Mouse (Mus musculus): ENCODE results near the gene Ankrd27. TPM values are rescaled to one million over a fixed set of nuclear protein-coding genes. Genes with fewer than 3 reads are reported as not detected.

The Ankrd27 gene
- polyA plus RNA-seq, 1 experiment from 2014 or later: 32.4 TPM

DNA sequence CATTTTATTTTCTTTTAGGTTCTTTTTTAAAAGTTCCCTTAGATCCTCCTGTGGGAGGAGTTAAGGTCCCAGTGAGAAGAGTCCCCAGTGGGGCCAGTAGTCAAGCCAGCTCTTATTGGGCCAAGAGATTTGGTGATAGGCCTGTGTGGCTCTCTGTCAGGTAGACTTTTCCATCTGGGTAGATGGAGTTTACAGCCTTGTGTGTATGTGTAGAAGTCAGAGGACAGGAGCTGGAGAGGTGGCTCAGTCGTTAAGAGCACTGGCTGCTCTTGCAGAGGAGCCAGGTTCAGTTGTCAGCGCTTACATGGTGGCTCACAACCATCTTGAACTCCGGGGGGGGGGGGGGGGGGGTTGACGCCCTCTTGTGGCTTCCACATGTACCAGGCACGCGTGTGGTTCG, 3.4 kb downstream of the Ankrd27 start:
- H3K4me3 ChIP-seq (ENCODE audit: low read length): no peak overlapping the region
- no peak overlapping the region for H3K9ac ChIP-seq (ENCODE audit: low read depth, low read length)
- ATAC-seq: no peak
- no peaks in the 10 kb centered on the region for H3K9me3 ChIP-seq (ENCODE audit: control insufficient read depth, low read length)
- peaks cover 15% of the 10 kb centered on the region for H3K4me1 ChIP-seq (ENCODE audit: control insufficient read depth, insufficient read depth, low read length)
- 68% methylated on average over 7 of the region's 7 CpGs for WGBS
- no peak overlapping the region for H3K4me2 ChIP-seq (ENCODE audit: low read depth, low read length)
- peaks cover 4% of the 10 kb centered on the region for H3K27me3 ChIP-seq (replicated peaks; ENCODE audit: control insufficient read depth, insufficient read depth, low read length)
- H3K27ac ChIP-seq (ENCODE audit: low read length): no peak overlapping the region
- peaks cover 18% of the 10 kb centered on the region for H3K36me3 ChIP-seq (ENCODE audit: control insufficient read depth, insufficient read depth, low read length)

DNA sequence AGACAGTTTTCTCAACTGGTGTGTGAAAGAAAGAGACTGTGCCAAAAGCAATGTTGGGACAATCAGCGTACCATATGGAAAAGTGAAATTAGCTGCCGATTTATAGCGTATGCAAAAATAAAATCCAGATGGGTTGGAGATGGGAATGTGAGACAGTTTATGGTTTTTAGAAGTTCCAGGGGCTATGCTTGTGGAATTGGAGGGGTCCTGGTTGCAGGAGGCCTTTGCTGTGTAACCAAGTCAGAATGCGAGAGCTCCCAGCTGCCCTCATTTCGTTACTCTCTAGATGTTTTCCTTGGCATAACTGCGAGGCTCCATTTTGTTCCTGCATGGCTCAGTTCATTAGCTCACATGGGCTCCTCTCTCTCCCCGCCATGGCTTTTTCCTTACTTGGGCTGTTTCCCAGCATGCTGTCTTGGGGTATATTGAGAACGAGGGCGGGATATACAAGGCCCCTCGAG, 4.7 kb downstream of the Ankrd27 start:
- Histone ChIP-seq H3K4me3 (ENCODE audit: low read length) (no peak overlapping the region), H3K27ac (ENCODE audit: low read length) (no peak overlapping the region), H3K9ac (ENCODE audit: low read depth, low read length) (no peak overlapping the region), H3K9me3 (ENCODE audit: control insufficient read depth, low read length) (no peaks in the 10 kb centered on the region), H3K36me3 (ENCODE audit: control insufficient read depth, insufficient read depth, low read length) (peaks cover 23% of the 10 kb centered on the region), H3K4me2 (ENCODE audit: low read depth, low read length) (no peak overlapping the region), H3K4me1 (ENCODE audit: control insufficient read depth, insufficient read depth, low read length) (peaks cover 15% of the 10 kb centered on the region), H3K27me3 (replicated peaks; ENCODE audit: control insufficient read depth, insufficient read depth, low read length) (no peaks in the 10 kb centered on the region)
- ATAC-seq: no peak
- 92% methylated on average over 10 of the region's 10 CpGs for WGBS

DNA sequence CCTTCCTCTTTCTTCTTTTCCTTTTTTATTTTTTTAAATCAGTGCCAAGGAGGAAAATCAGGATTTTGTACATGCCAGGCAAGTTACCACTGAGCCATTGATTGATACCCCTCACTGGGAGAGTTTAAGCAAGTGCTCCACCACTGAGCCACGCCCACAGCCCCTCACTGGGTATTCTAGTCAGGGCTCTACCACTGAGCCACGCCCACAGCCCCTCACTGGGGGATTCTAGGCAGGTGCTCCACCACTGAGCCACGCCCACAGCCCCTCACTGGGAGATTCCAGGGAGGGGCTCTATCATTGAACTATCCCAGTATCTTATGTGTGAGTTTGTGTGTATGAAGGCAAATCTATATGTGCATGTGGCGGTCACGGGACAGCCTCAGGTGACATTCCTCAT, 8.3 kb downstream of the Ankrd27 start:
- no peak overlapping the region for H3K27ac ChIP-seq (ENCODE audit: low read length)
- no peaks in the 10 kb centered on the region for H3K4me1 ChIP-seq (ENCODE audit: control insufficient read depth, insufficient read depth, low read length)
- H3K4me3 ChIP-seq (ENCODE audit: low read length): no peak overlapping the region
- ATAC-seq: no peak
- H3K9me3 ChIP-seq (ENCODE audit: control insufficient read depth, low read length): no peaks in the 10 kb centered on the region
- 87% methylated on average over 5 of the region's 5 CpGs for WGBS
- peaks cover 25% of the 10 kb centered on the region for H3K36me3 ChIP-seq (ENCODE audit: control insufficient read depth, insufficient read depth, low read length)
- H3K4me2 ChIP-seq (ENCODE audit: low read depth, low read length): no peak overlapping the region
- H3K27me3 ChIP-seq (replicated peaks; ENCODE audit: control insufficient read depth, insufficient read depth, low read length): no peaks in the 10 kb centered on the region
- H3K9ac ChIP-seq (ENCODE audit: low read depth, low read length): no peak overlapping the region

DNA sequence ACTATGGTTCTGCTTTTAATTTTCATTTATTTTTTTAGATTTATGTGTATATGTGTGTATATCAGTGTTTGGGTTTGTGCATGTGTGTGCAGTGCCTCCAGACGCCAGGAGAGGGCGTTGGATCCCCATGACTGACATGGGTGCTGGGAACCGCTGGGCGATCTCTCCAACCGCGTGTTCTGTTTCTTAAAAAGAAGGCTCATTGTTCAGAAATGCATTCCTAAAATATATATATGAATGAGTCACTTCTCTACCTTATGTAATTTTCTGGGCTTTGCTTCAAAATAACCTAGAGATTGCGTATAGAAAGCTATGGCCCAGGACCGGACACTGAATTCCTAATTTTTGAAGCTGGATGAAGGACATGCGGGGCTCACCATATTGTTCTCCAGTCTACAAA, 13.4 kb downstream of the Ankrd27 start:
- no peaks in the 10 kb centered on the region for H3K9me3 ChIP-seq (ENCODE audit: control insufficient read depth, low read length)
- no peak overlapping the region for H3K27ac ChIP-seq (ENCODE audit: low read length)
- no peak for ATAC-seq
- H3K4me1 ChIP-seq (ENCODE audit: control insufficient read depth, insufficient read depth, low read length): no peaks in the 10 kb centered on the region
- H3K9ac ChIP-seq (ENCODE audit: low read depth, low read length): no peak overlapping the region
- WGBS: 93% methylated on average over 9 of the region's 9 CpGs
- H3K4me2 ChIP-seq (ENCODE audit: low read depth, low read length): no peak overlapping the region
- no peaks in the 10 kb centered on the region for H3K27me3 ChIP-seq (replicated peaks; ENCODE audit: control insufficient read depth, insufficient read depth, low read length)
- no peak overlapping the region for H3K4me3 ChIP-seq (ENCODE audit: low read length)
- peaks cover 12% of the 10 kb centered on the region; the same call in 1 of the 2 replicates for H3K36me3 ChIP-seq (ENCODE audit: control insufficient read depth, insufficient read depth, low read length)

DNA sequence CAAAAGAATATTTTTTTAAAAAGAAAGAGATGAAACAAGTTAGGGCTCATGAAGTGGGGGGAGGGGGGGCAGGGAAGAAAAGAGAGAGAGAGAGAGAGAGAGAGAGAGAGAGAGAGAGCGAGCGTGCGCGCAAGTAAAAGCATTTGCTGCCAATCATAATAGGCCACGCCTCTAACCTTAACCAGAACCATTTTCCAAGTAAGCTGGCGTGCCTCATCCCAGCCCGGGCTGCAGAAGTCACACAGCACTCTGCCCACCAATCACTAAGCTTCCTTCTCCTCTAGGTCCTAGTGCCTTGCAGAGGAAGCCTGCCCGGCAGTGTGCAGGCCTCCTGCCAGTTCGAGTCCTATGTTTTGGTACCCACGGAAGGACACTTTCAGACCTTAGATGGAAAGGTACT, 14.0 kb downstream of the Ankrd27 start:
- ATAC-seq: no peak
- no peak overlapping the region for H3K27ac ChIP-seq (ENCODE audit: low read length)
- H3K9me3 ChIP-seq (ENCODE audit: control insufficient read depth, low read length): no peaks in the 10 kb centered on the region
- no peaks in the 10 kb centered on the region for H3K27me3 ChIP-seq (replicated peaks; ENCODE audit: control insufficient read depth, insufficient read depth, low read length)
- no peak overlapping the region for H3K9ac ChIP-seq (ENCODE audit: low read depth, low read length)
- whole genome bisulfite sequencing: 90% methylated on average over 10 of the region's 10 CpGs
- H3K36me3 ChIP-seq (ENCODE audit: control insufficient read depth, insufficient read depth, low read length): peaks cover 12% of the 10 kb centered on the region; the same call in 1 of the 2 replicates
- no peak overlapping the region for H3K4me3 ChIP-seq (ENCODE audit: low read length)
- no peaks in the 10 kb centered on the region for H3K4me1 ChIP-seq (ENCODE audit: control insufficient read depth, insufficient read depth, low read length)
- H3K4me2 ChIP-seq (ENCODE audit: low read depth, low read length): no peak overlapping the region

DNA sequence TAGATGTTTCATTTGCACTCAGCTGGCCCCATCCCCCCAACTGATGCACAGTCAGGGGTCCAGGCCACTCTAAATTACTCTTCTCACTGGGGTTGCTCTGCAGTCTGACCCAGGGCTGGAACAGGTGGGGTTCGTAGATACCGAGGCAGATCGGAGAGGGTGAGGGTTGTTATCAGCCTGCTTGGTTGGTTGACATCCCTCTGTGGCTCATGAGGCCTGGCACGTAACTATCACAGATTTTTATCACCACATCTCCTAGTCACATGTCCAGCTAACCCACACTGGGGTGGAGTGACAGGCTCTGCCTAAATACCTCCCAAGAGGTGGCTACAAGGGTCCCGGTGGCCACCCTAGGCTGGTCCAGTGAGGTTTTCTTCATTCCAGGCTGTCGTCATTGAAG, 15.1 kb downstream of the Ankrd27 start:
- no peak overlapping the region for H3K4me2 ChIP-seq (ENCODE audit: low read depth, low read length)
- H3K4me3 ChIP-seq (ENCODE audit: low read length): no peak overlapping the region
- H3K9me3 ChIP-seq (ENCODE audit: control insufficient read depth, low read length): no peaks in the 10 kb centered on the region
- H3K36me3 ChIP-seq (ENCODE audit: control insufficient read depth, insufficient read depth, low read length): peaks cover 7% of the 10 kb centered on the region; the same call in 1 of the 2 replicates
- no peak overlapping the region for H3K9ac ChIP-seq (ENCODE audit: low read depth, low read length)
- WGBS: 86% methylated on average over 6 of the region's 6 CpGs
- no peak overlapping the region for H3K27ac ChIP-seq (ENCODE audit: low read length)
- no peaks in the 10 kb centered on the region for H3K27me3 ChIP-seq (replicated peaks; ENCODE audit: control insufficient read depth, insufficient read depth, low read length)
- H3K4me1 ChIP-seq (ENCODE audit: control insufficient read depth, insufficient read depth, low read length): no peaks in the 10 kb centered on the region
- ATAC-seq: no peak

DNA sequence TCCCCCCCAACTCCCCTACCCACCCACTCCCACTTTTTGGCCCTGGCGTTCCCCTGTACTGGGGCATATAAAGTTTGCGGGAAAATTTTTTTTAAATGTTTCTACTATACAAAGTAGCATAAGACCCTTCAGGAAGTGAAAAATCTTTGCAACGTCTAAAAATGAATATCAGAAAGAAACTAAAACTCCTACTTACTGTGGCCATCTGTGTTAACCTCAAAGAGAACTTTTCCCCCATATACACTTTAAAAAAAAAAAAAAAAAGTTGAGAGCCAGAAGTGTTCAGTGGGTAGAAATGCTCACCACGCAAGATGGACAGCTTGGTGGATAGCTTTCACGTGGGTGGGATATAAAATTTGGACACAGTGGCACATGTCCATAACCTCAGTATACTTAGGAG, 16.7 kb downstream of the Ankrd27 start:
- H3K36me3 ChIP-seq (ENCODE audit: control insufficient read depth, insufficient read depth, low read length): peaks cover 17% of the 10 kb centered on the region
- WGBS: 96% methylated on average over 5 of the region's 5 CpGs
- no peak for ATAC-seq

DNA sequence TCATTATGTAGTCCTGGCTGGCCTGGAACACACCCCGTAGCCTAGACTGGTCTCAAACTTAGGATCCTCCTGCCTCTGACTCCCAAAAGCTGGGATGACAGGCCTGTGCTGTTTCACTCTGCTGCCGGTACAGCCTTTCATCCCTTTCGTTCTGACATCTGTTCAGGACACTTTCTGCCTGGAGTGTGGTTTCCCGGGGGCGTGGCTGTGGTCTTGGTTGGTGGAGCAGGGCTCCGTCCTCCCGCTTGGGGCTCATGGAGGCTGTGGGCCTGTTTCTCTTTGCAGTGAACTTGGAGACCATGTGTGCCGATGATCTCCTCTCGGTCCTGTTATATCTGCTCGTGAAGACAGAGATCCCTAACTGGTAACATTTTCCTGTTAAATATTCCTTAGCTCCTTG, 20.8 kb downstream of the Ankrd27 start:
- H3K9me3 ChIP-seq (ENCODE audit: control insufficient read depth, low read length): no peaks in the 10 kb centered on the region
- H3K4me2 ChIP-seq (ENCODE audit: low read depth, low read length): no peak overlapping the region
- H3K27me3 ChIP-seq (replicated peaks; ENCODE audit: control insufficient read depth, insufficient read depth, low read length): no peaks in the 10 kb centered on the region
- ATAC-seq: no peak
- no peak overlapping the region for H3K9ac ChIP-seq (ENCODE audit: low read depth, low read length)
- H3K27ac ChIP-seq (ENCODE audit: low read length): no peak overlapping the region
- 87% methylated on average over 10 of the region's 10 CpGs for WGBS
- no peak overlapping the region for H3K4me3 ChIP-seq (ENCODE audit: low read length)
- H3K36me3 ChIP-seq (ENCODE audit: control insufficient read depth, insufficient read depth, low read length): peaks cover 34% of the 10 kb centered on the region
- no peaks in the 10 kb centered on the region for H3K4me1 ChIP-seq (ENCODE audit: control insufficient read depth, insufficient read depth, low read length)

More for the DNA sequence above, 16.7 kb downstream of the Ankrd27 start:
- no peaks in the 10 kb centered on the region for H3K9me3 ChIP-seq (ENCODE audit: control insufficient read depth, low read length)
- no peak overlapping the region for H3K4me3 ChIP-seq (ENCODE audit: low read length)
- H3K9ac ChIP-seq (ENCODE audit: low read depth, low read length): no peak overlapping the region
- H3K4me2 ChIP-seq (ENCODE audit: low read depth, low read length): no peak overlapping the region
- no peaks in the 10 kb centered on the region for H3K4me1 ChIP-seq (ENCODE audit: control insufficient read depth, insufficient read depth, low read length)
- H3K27me3 ChIP-seq (replicated peaks; ENCODE audit: control insufficient read depth, insufficient read depth, low read length): no peaks in the 10 kb centered on the region
- no peak overlapping the region for H3K27ac ChIP-seq (ENCODE audit: low read length)

DNA sequence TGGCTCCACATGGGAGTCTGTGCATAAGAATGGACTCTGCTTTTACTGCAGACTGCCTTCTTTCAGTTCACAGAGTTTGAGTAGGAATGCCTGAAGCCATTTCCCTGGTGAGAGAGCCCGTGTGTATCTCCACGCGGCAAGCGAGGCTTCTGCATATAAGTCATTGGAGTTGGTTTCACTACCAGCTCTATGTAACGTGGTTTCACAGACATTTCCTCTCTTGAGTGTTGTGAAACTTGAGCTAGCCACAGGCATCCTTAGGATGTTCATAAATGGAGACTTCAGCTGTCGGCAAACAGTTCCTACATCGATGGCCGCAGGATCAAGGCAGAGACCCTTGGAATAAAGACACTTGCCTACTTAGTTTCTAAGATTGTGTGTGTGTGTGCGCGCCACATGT, 23.2 kb downstream of the Ankrd27 start:
- Histone ChIP-seq H3K27me3 (replicated peaks; ENCODE audit: control insufficient read depth, insufficient read depth, low read length) (no peaks in the 10 kb centered on the region), H3K9me3 (ENCODE audit: control insufficient read depth, low read length) (no peaks in the 10 kb centered on the region), H3K9ac (ENCODE audit: low read depth, low read length) (no peak overlapping the region), H3K4me3 (ENCODE audit: low read length) (no peak overlapping the region), H3K4me1 (ENCODE audit: control insufficient read depth, insufficient read depth, low read length) (no peaks in the 10 kb centered on the region), H3K36me3 (ENCODE audit: control insufficient read depth, insufficient read depth, low read length) (peaks cover 36% of the 10 kb centered on the region), H3K4me2 (ENCODE audit: low read depth, low read length) (no peak overlapping the region), H3K27ac (ENCODE audit: low read length) (no peak overlapping the region)
- no peak for ATAC-seq
- 91% methylated on average over 10 of the region's 10 CpGs for WGBS

DNA sequence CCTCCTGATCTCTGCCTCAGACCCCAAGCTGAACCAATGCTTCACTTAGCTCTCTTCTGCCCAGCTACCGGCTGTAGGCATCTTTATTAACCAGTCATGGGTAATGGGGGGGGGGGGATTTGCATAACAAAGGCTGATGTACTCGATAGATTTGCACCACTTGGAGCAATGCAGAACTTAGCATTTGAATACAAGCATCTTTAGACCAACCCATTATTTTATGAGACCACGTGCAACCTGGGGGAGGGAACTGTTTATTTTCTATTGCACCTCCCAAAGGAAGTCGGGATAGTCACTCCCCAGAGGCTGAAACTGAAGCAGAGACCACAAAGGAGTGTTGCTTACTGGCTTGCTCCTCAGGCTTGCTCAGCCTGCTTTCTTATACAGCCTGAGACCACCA, 31.5 kb downstream of the Ankrd27 start:
- WGBS: 65% methylated on average over 4 of the region's 4 CpGs
- no peak for ATAC-seq
- Histone ChIP-seq H3K36me3 (ENCODE audit: control insufficient read depth, insufficient read depth, low read length) (peaks cover 8% of the 10 kb centered on the region; the same call in 1 of the 2 replicates), H3K4me1 (ENCODE audit: control insufficient read depth, insufficient read depth, low read length) (no peaks in the 10 kb centered on the region), H3K9me3 (ENCODE audit: control insufficient read depth, low read length) (no peaks in the 10 kb centered on the region), H3K9ac (ENCODE audit: low read depth, low read length) (no peak overlapping the region), H3K4me2 (ENCODE audit: low read depth, low read length) (no peak overlapping the region), H3K27ac (ENCODE audit: low read length) (no peak overlapping the region), H3K27me3 (replicated peaks; ENCODE audit: control insufficient read depth, insufficient read depth, low read length) (no peaks in the 10 kb centered on the region), H3K4me3 (ENCODE audit: low read length) (no peak overlapping the region)
